ENCODE assay signal across 8 mouse cellular contexts in the genomic region with DNA sequence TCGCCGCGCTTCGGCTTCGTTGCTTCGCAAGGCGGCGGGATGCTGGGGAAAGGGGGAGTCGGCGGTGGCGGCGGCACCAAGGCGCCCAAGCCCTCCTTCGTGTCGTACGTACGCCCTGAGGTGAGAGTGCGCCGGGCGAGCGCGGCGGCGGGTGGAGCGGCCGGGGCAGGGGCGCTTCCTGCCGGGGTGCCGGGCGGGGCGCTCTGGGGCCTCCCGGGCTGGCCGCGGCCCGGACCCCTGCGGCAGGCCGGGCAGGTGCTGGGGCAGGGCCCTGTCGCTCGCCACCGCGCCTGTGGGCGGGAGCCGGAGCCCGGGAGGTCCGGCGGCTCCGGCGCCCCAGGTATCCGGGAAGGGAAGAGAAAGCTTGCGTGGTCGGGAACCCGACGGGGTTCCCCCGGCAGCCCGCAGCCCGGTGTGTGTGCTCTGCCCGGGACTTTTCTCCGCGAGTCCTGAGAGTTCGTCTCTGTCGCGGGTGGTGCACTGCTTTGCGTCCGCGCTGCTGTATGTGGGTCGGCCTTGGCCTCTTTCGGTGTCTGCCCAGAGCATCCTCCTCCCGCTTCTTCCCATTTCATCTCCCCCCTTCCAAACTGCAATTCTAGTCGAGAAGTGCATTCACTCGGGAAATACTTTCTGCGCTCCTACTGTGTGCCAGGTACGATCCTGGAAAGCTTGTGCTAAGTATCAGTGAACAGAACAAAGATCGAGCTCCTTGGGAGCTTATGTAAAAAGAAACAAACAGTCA. TPM values are rescaled to one million over a fixed set of nuclear protein-coding genes. Genes with fewer than 3 reads are reported as not detected.
DNase-seq lines count a peak whose midpoint lies in the region; ATAC-seq and TF ChIP-seq lines count a peak whose summit lies in the region.

No protein-coding gene starts in this region.

- TF ChIP-seq EP300 in heart, postnatal 0 days (IDR thresholded peaks at IDR 0.05; ENCODE audit: low read depth) = no peak

- peak overlapping the region; percentile 77 for H3K4me2 ChIP-seq in heart, postnatal 0 days (ENCODE audit: low read depth, low read length)
- H3K4me2 ChIP-seq in liver, embryonic 12.5 days = peak overlapping the region; percentile 70

- peak overlapping the region; percentile 96 for H3K9ac ChIP-seq in heart, postnatal 0 days (replicated peaks; ENCODE audit: low read depth, low read length)
- peak overlapping the region; percentile 96 for H3K9ac ChIP-seq in liver, embryonic 12.5 days

- H3K27ac ChIP-seq in heart, postnatal 0 days (ENCODE audit: low read depth) = peak overlapping the region; percentile 93
- peak overlapping the region; percentile 97 for H3K27ac ChIP-seq in liver, embryonic 12.5 days

- under 1% methylated on average over 49 of the region's 73 CpGs for WGBS in heart, postnatal 0 days
- WGBS in liver, embryonic 12.5 days (ENCODE audit: insufficient replicate concordance) = under 1% methylated on average over 61 of the region's 73 CpGs

- H3K36me3 ChIP-seq in heart, postnatal 0 days (replicated peaks; ENCODE audit: control insufficient read depth, insufficient read depth, low read length) = no peaks in the 10 kb centered on the region
- H3K36me3 ChIP-seq in liver, embryonic 12.5 days = peaks cover 7% of the 10 kb centered on the region

- DNase-seq in adrenal gland, adult (ENCODE audit: inconsistent age in 2 of 2, low spot score in 1 of 2) = peak; percentile 49 to 83
- no peak for DNase-seq in adrenal gland, adult 8-10 months
- peak; percentile 36 for DNase-seq in right cerebral cortex, postnatal 14 days
- no peak for DNase-seq in right cerebral cortex, postnatal 10 days (ENCODE audit: low spot score in 2 of 2)
- peak; percentile 39 for DNase-seq in heart, postnatal 0 days (ENCODE audit: low spot score)
- DNase-seq in retina, postnatal 7 days (ENCODE audit: low read depth, low spot score) = peak; percentile 20
- no peak for DNase-seq in cerebellum, postnatal 10 days

- H3K4me1 ChIP-seq in heart, postnatal 0 days (ENCODE audit: control insufficient read depth, insufficient read depth) = peaks cover 19% of the 10 kb centered on the region
- H3K4me1 ChIP-seq in liver, embryonic 12.5 days = peaks cover 67% of the 10 kb centered on the region

- H3K4me3 ChIP-seq in heart, postnatal 0 days (ENCODE audit: low read depth, low read length) = peak overlapping the region; percentile 96
- peak overlapping the region; percentile 92 for H3K4me3 ChIP-seq in liver, embryonic 12.5 days

- TF ChIP-seq CTCF in heart, postnatal 0 days (IDR thresholded peaks at IDR 0.05; ENCODE audit: low read depth) = no peak

- no peaks in the 10 kb centered on the region for H3K27me3 ChIP-seq in heart, postnatal 0 days (ENCODE audit: control insufficient read depth, insufficient read depth, low read length)
- H3K27me3 ChIP-seq in liver, embryonic 12.5 days (replicated peaks) = no peaks in the 10 kb centered on the region

- ATAC-seq in heart, postnatal 0 days (ENCODE audit: insufficient read depth, low read depth) = peak; percentile 67
- peak; percentile 81 for ATAC-seq in liver, embryonic 12.5 days

- no peaks in the 10 kb centered on the region for H3K9me3 ChIP-seq in heart, postnatal 0 days (replicated peaks; ENCODE audit: control insufficient read depth, low read length)
- no peaks in the 10 kb centered on the region for H3K9me3 ChIP-seq in liver, embryonic 12.5 days (replicated peaks)

RNA-seq across cellular contexts. Expression of a gene that starts 0.5 kb away (rescaled TPM):
- total RNA-seq in adrenal gland, adult 8-10 months (2022) = 10 to 100 TPM; 21.8 to 28.1 (median 25.7) TPM
- total RNA-seq in heart, postnatal 0 days (2014; rRNA removed; ENCODE audit: low replicate concordance) = 9.8 and 19.2 TPM in 2 replicates
- 4.9 and 5.4 TPM in 2 replicates for polyA plus RNA-seq in heart, postnatal 0 days (2015; fragmentation: Nextera tagmentation; extraction: Ambion mirVana)
- polyA plus RNA-seq in liver, embryonic 12.5 days (2016; fragmentation: Nextera tagmentation; extraction: Ambion mirVana) = 11.9 and 12.3 TPM in 2 replicates

Comparison
In these comparisons a context has a peak if more than half of its experiments do, and no peak if none do; other contexts are left out.
1. DNase-seq: peak in adrenal gland, adult (2 of 2), right cerebral cortex, postnatal 14 days (single experiment), heart, postnatal 0 days (single experiment) and retina, postnatal 7 days (single experiment); none in adrenal gland, adult 8-10 months (single experiment), right cerebral cortex, postnatal 10 days (0 of 2) and cerebellum, postnatal 10 days (0 of 2).